Mouse (Mus musculus) central nervous system, embryonic 14 days (tissue): ENCODE data around the gene Nfkb2. TPM values are rescaled to one million over a fixed set of nuclear protein-coding genes. Genes with fewer than 3 reads are reported as not detected.

Experiments used
- polyA plus RNA-seq: library from polyadenylated mRNA; depleted of rRNA; stranded (reverse); fragments of >200 nt; gene quantifications from 2 replicates; pipeline ENCODE4 v1.2.3, GENCODE M21; 2012; rRNA removed

Gene Nfkb2
- 5.0 and 9.9 TPM in 2 replicates for polyA plus RNA-seq

GRCm38 (mm10) chr19:46304216-46304841, at the start of gene Nfkb2:
Gene Nfkb2 (plus strand): TSS chr19:46304320.

GRCm38 (mm10) chr19:46326756-46327305, 22.7 kb downstream of the Nfkb2 start, which contains the start of gene Psd:
Gene Psd (minus strand): TSS chr19:46327156.

GRCm38 (mm10) chr19:46328081-46329030, 24.2 kb downstream of the Nfkb2 start, which contains the start of gene Fbxl15:
Gene Fbxl15 (plus strand): TSS chr19:46328184.

GRCm38 (mm10) chr19:46338331-46338936, 34.3 kb downstream of the Nfkb2 start, which contains the start of gene Cuedc2:
Gene Cuedc2 (minus strand): TSS chr19:46338702.

GRCm38 (mm10) chr19:46350168-46350932, 46.2 kb downstream of the Nfkb2 start, which contains the start of gene 2310034G01Rik:
Gene 2310034G01Rik (minus strand): TSS chr19:46350302.

Other genes starting within 250 kb of the Nfkb2 start
- gene Nolc1, start 228.5 kb upstream of the Nfkb2 start, polyA plus RNA-seq = 63.6 and 64.1 TPM in 2 replicates
- not detected in 2 replicates for gene Elovl3, start 172.4 kb upstream of the Nfkb2 start, polyA plus RNA-seq
- gene Pitx3, start 156.0 kb upstream of the Nfkb2 start, polyA plus RNA-seq = 1.5 and 3.9 TPM in 2 replicates
- 74.4 and 83.3 TPM in 2 replicates for gene Gbf1, start 151.8 kb upstream of the Nfkb2 start, polyA plus RNA-seq
- 214 and 221 TPM in 2 replicates for gene Psd, start 22.8 kb downstream of the Nfkb2 start, polyA plus RNA-seq
- gene Fbxl15, start 23.9 kb downstream of the Nfkb2 start, polyA plus RNA-seq = 29.5 and 29.6 TPM in 2 replicates
- 216 and 218 TPM in 2 replicates for gene Cuedc2, start 34.4 kb downstream of the Nfkb2 start, polyA plus RNA-seq
- 10.6 and 11.1 TPM in 2 replicates for gene Mfsd13a, start 36.8 kb downstream of the Nfkb2 start, polyA plus RNA-seq
- gene 2310034G01Rik, start 46.0 kb downstream of the Nfkb2 start, polyA plus RNA-seq = 1.9 TPM in 2 replicates
- 193 and 203 TPM in 2 replicates for gene Actr1a, start 91.4 kb downstream of the Nfkb2 start, polyA plus RNA-seq
- 22.4 and 23.7 TPM in 2 replicates for gene Sufu, start 92.6 kb downstream of the Nfkb2 start, polyA plus RNA-seq
- 39.9 and 42.4 TPM in 2 replicates for gene Trim8, start 197.4 kb downstream of the Nfkb2 start, polyA plus RNA-seq